Mouse (Mus musculus) lung, postnatal 4 days (tissue): ENCODE results near the gene Mettl17.
A peak's percentile ranks its signal among the peaks of the same experiment; 100 is the strongest.
"Not testable (repeated sequence)": the region's sequence is repeated elsewhere in the genome, so short reads cannot be mapped to it uniquely, and the experiment has no call there.

Experiments
- DNase-seq, 2 experiments: peaks; one replicate each; pipeline ENCODE4 v3.0.0; 2021

Gene Mettl17

GRCm38 (mm10) chr14:51899351-51899750, 14.7 kb downstream of the Mettl17 start:
- DNase-seq, result no peak

DNA sequence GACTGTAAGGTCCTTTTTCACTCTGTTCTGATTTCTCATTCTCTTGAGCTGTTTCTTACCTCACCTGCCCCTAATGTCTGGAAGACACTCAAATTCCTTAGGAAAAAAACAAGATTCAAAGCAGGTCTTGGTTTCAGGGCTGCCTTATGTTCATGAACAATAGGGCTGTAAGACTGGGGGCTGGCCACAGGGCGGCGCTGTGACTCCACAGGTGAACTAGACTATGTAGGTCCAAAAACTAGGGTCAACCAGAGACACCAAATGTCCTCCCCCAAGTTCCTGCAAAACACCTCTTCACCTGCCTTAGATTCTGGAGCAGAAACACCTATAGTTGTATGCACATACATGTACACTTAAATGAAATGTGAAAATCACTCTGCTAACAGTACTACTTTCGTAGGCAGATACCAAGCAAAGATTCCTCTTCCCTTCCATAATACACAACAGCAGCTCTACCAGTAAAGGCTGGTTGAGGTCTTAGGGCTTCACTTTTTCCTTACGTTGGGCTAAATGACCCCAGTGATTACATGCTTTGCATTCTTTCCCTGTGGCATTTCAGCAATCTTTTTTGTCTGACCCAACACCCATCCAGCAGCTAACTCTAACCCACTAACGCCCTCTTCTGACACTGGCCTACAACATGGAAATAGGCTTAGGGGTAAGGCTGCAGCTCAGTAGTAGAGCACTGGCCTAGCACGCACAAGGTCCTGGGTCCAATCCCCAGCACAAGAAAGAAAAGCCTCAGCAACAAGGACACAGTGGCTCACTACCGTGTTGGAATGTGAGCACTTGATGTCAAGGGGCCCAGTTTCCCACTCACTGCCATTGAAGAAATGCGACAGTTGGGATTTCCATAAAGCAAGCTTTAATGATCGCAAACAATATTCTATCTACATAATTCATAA, 18.4 kb downstream of the Mettl17 start:
- DNase-seq, result peak; percentile 68 to 82

- no peak for DNase-seq
These were observed 19.1 kb downstream of the Mettl17 start for GRCm38 (mm10) chr14:51903782-51904181.

DNA sequence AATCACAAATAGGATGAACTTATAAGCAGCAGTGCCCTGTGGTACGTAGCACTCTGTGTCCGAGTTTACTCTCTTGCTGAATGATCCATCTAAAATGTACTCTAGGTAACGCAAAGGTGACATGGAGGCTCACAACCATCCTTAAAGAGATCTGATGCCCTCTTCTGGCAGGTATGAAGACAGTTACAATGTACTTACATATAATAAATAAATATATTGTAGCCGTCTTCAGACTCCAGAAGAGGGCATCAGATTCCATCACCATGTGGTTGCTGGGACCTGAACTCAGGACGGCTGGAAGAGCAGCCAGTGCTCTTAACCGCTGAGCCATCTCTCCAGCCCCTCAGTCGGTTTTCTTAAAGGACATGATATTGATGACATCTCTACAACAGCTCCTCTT, 20.1 kb downstream of the Mettl17 start:
- DNase-seq, result no peak

GRCm38 (mm10) chr14:51906102-51906501, 21.5 kb downstream of the Mettl17 start:
- no peak for DNase-seq

GRCm38 (mm10) chr14:51911301-51911700, 26.7 kb downstream of the Mettl17 start:
- no peak for DNase-seq

DNA sequence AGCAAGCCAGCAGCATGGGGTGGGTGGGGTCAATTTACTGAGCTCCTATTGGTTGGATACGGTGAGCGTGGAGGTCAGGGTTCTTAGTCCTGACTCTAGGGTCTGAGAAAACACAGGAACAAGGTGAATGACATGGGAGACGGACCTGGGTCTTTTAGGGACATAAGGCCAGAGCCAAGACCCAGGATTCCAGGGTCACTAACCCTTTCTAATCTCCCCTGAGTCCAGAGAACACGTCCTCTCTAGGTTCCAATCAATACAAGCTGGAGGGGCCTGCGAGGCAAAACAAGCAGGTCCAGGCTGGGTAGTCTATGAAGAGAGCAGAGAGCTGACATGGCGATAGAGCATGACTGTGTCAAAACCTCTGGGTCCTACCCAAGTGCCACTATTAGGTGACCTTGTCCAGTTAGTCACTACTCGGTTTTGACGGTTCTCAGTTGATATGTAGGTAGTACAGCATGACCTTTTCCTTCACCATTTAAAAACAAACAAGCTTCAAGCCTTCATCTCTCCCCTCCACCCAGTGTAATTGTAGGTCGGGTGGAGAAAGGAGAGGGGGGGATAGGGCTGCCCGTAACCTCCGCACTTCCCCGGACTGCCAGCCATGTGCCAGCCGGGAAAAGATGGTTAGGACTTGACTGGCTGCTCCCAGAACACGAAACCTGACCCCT, 27.9 kb downstream of the Mettl17 start:
- DNase-seq, result no peak

- DNase-seq, result peak; percentile 80 to 90
These were observed 28.7 kb downstream of the Mettl17 start for GRCm38 (mm10) chr14:51913062-51913959.

DNA sequence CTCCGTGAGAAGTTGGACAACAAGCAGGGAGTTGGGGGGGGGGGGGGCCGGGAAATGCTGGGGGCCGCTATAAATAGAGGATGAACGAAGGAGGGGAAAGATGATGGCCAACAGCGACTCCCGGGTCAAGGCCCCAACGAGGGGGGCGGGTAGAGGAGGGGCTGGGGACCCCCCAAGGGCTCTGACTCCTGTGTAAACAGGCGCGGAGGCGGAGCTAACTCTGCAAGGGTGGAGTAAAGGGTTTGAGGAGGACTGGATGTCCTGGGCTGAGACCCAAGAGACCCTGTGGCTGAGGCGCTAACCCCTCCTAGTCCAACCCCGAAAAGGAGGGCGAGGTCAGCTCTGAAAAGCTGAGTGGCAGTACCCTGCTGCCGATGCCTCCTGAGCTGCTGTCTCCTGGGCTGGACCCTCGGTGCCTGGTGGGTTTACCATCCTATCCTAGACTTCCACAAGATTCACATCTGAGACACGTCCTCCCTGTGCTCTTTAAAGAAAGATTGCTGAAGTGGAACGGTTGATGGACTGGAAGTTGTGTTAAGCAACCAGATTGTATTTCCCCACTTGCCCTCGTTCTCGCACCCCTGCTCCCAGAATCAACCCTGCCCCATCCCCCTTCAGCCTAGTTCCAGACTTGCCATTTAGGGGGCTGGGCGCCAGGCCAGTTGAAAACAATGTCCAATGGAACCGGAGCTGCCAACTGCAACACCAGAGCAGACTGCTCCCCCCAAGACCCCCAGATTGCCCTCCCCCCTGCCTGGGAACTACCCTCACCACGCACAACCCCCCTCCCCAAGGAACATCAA, 29.5 kb downstream of the Mettl17 start, which contains the start of gene Ndrg2:
Gene Ndrg2, minus strand, starts transcription at position 199 of the 803 bp plus-strand sequence.
- DNase-seq, result peak; percentile 71 to 91

DNA sequence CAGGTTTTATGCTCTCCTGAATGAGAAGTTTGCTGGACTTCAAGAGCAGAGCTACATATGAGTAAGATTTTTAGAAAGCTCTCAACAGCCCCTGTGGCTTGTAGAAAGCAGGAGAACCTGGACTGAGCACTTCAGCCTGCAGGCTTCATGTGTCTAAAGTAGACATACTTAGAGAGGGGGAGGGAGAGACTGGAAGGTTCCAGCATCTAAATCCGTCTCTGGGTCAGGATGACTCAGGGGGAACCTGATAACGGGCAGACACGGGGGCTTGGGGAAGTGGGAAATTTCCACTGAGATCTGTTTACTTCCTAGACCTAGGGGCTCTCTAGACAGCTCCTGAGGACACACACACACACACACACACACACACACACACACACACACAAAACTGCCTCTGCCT, 30.4 kb downstream of the Mettl17 start:
- no peak for DNase-seq

DNA sequence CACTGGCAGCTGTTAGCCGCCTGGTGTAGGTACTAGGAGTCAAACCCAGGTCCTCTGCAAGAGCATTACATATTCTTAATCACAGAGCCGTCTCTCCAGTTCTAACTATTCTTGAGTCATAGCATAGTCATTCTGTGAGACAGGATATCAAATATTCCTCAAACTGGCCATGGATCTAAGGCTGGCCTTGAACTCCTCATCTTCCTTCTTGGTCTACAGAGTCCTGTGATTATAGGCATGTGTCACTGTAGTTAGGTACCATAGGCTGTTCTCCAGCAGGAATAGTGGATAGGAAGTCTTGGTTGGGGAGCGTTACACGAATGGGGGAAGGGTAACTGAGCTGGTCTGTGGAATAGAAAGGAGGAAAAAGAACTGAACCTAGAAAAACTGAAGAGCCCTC, 31.9 kb downstream of the Mettl17 start:
- DNase-seq, result no peak

- no peak for DNase-seq
These were observed 33.5 kb downstream of the Mettl17 start, which contains the start of gene Tppp2 for GRCm38 (mm10) chr14:51918125-51918524. Gene Tppp2 (plus strand): TSS chr14:51918425.

GRCm38 (mm10) chr14:51918966-51919365, 34.3 kb downstream of the Mettl17 start:
- DNase-seq, result no peak

DNA sequence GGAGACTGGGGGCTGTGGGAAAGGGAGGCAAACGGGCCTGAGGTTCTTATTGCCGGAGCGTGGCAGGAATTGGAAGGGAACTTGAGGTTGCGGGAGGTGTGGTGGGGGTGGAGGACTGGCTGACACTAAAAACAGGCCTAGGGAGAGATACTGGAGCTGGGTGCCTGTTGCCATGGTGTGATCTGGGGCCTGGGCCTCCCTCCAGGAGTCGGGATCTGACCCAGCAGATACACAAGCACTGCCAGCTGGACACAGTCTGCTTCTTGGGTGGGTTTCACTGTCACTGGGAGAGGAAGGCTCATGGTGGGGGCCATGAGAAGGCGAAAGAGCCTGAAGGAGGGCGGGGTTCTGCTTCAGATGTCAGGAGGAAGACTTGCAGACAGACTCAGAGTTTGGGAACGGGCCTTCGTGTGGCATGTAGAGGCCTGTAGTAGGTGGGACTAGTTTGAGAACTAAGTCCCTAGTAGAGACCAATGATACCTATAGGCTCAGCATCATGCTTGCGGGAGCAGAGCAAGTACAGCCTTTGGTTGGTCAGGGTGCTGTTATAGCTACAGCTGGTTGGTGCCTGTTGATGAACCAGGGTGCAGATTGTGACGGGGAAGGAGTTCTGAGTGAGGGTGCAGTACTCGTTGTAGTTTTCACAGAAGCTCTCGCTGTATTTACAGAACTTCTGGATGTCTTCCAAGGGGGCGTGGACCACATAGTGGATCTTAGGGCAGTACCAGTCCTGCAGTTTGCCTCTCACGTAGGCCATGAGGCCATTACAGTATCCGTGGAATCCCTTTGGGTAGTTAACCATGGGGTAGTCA, 37.3 kb downstream of the Mettl17 start:
- DNase-seq, result peak; percentile 41 to 82

- no peak for DNase-seq
These were observed 37.9 kb downstream of the Mettl17 start, which contains the start of gene Rnase13 for GRCm38 (mm10) chr14:51922571-51922865. Gene Rnase13 (minus strand): TSS chr14:51922773.

DNA sequence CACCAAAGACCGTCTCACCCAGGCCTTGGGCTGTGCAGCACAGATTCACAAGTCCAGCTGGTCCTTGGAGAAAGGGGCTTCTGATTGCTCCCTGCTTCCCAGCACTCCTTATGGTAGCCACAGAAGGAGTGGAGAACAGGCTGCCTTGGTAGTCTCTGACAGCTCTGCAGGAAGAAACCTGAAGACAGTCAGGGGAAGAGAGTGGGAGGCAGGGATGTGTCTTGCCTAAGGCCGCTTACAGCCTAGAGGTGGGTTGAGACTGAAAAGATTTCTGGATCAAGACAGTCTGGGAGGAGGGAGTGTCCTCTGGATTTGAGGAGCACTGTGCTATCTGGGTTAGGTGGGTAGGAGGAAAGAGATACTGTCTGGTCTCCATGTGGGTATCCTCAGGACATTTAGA, 38.3 kb downstream of the Mettl17 start:
- DNase-seq, result no peak

GRCm38 (mm10) chr14:51923492-51923891, 38.9 kb downstream of the Mettl17 start:
- no peak for DNase-seq

GRCm38 (mm10) chr14:51926930-51927329, 42.3 kb downstream of the Mettl17 start:
- DNase-seq, result not testable (repeated sequence)

GRCm38 (mm10) chr14:51929309-51929943, 44.8 kb downstream of the Mettl17 start:
- peak; percentile 55 to 80 for DNase-seq

DNA sequence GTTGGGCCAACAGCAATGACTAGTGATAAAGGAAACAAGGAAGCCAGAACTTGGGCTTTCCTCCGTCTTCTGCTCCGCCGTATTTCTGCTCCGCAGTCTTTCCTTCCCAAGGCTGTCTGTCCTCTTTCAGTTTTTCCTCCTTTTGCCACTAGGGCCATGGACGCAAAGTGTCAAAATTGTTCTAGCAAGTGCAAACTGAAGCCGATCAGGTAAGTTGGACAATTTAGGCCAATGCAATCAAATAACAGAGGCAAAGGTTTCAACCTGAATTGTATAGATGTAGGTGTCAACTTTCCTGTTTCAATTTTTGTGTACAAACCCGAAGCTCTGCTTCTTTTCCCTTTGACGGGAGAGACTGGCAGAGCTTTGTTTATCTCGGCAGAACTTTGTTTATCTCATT, 45.3 kb downstream of the Mettl17 start:
- no peak for DNase-seq

DNA sequence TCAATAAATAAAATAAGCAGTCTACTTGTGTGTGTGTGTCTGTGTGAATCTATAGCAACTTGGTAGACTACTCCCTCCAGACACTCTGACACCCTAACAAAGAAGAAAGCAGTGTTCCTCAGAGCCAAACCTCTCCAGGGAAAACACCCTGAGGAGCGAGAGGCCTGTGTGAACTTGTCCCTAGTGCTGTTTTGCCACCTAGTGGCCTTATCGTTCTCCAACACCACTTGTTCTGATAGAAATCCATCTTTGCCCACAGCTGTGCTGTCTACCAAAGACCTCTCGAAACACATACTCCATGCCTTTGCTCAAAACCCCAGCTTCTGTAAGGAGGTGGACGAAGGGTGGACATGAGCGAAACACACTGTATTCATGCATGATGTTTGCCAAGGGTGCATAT, 46.2 kb downstream of the Mettl17 start:
- DNase-seq, result peak; percentile 58 to 77
